Comparison of ENCODE assay signal across 16 mouse cellular contexts in the genomic region with DNA sequence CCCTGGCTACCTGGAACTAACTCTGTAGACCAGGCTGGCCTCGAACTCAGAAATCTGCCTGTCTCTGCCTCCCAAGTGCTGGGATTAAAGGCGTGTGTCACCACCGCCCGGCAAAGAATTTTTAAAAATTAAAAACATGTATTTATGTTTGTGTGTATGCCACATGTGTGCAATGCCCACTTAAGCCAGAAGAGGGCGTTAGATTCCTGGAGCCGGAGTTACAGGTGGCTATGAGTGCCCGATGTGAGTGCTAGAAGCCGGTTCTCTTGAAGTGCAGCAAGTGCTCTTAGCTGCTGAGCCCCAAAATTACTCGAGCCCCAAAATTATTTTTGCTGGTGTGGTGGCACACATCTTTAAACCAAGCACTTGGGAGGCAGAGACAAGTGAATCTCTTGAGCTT. TPM values are rescaled to one million over a fixed set of nuclear protein-coding genes. Genes with fewer than 3 reads are reported as not detected.
A peak's percentile ranks its signal among the peaks of the same experiment; 100 is the strongest.
DNase-seq lines count a peak whose midpoint lies in the region; ATAC-seq and TF ChIP-seq lines count a peak whose summit lies in the region.
"Had no signal": no experiment of that assay in that cellular context is flagged by ENCODE, and none has a peak within 500 bp of the region (broad histone marks: within the 10 kb centered on the region; RNA-seq: fewer than 3 reads in every experiment).

No protein-coding gene starts in this region.

- H3K4me3 ChIP-seq in liver, postnatal 0 days (ENCODE audit: low read depth, low read length), result no peak overlapping the region
- no peak overlapping the region for H3K4me3 ChIP-seq in liver, embryonic 11.5 days (ENCODE audit: low read depth, low read length)
- H3K4me3 ChIP-seq: erythroblast, embryonic 14.5 days; limb, embryonic 15.5 days had no signal

- H3K4me1 ChIP-seq in liver, postnatal 0 days (ENCODE audit: insufficient read depth), result no peaks in the 10 kb centered on the region
- no peaks in the 10 kb centered on the region for H3K4me1 ChIP-seq in liver, embryonic 11.5 days (replicated peaks; ENCODE audit: control insufficient read depth, insufficient read depth, low read length)
- H3K4me1 ChIP-seq: limb, embryonic 15.5 days had no signal

- 76% methylated on average over 9 of the region's 9 CpGs for WGBS in liver, postnatal 0 days (ENCODE audit: insufficient replicate concordance)
- 79% methylated on average over 9 of the region's 9 CpGs for WGBS in liver, embryonic 11.5 days

- H3K4me2 ChIP-seq in liver, postnatal 0 days (ENCODE audit: low read depth, low read length), result no peak overlapping the region
- H3K4me2 ChIP-seq in liver, embryonic 11.5 days, result no peak overlapping the region
- H3K4me2 ChIP-seq: limb, embryonic 15.5 days had no signal

- ATAC-seq in CD4-positive, CD25-positive, alpha-beta regulatory T cell, adult 4 months, result no peak
- no peak for ATAC-seq in liver, postnatal 0 days
- no peak for ATAC-seq in liver, embryonic 11.5 days (replicated peaks; ENCODE audit: low FRiP score)
- ATAC-seq: inflammation-experienced regulatory T-cells, adult 6 months had no signal

- TF ChIP-seq CTCF in liver, postnatal 0 days (IDR thresholded peaks at IDR 0.05; ENCODE audit: low read depth), result peak; percentile 45

- peaks cover 16% of the 10 kb centered on the region for H3K36me3 ChIP-seq in liver, postnatal 0 days (replicated peaks; ENCODE audit: insufficient read depth, low read length)
- peaks cover 6% of the 10 kb centered on the region for H3K36me3 ChIP-seq in liver, embryonic 11.5 days (ENCODE audit: control insufficient read depth, insufficient read depth, low read length)
- H3K36me3 ChIP-seq in splenic B cell, adult 2 months (ENCODE audit: control insufficient read depth, insufficient read depth, low read length, poor library complexity, severe bottlenecking), result peaks cover 3% of the 10 kb centered on the region; the same call in 1 of the 2 replicates

- H3K9me3 ChIP-seq in liver, postnatal 0 days (ENCODE audit: low read length), result no peaks in the 10 kb centered on the region
- H3K9me3 ChIP-seq in liver, embryonic 11.5 days (ENCODE audit: control insufficient read depth, low read length), result no peaks in the 10 kb centered on the region
- H3K9me3 ChIP-seq: limb, embryonic 15.5 days had no signal

- H3K27ac ChIP-seq in liver, postnatal 0 days (ENCODE audit: low read depth), result no peak overlapping the region
- no peak overlapping the region for H3K27ac ChIP-seq in liver, embryonic 11.5 days (ENCODE audit: low read depth, low read length)
- H3K27ac ChIP-seq: limb, embryonic 15.5 days; macrophage had no signal

- DNase-seq in CD4-positive, CD25-positive, alpha-beta regulatory T cell, adult 2 months (ENCODE audit: low read depth, low spot score), result peak; percentile 45
- no peak for DNase-seq in liver, postnatal 0 days
- no peak for DNase-seq in liver, embryonic 11.5 days (ENCODE audit: low spot score)
- peak; percentile 68 for DNase-seq in ES-CJ7 (ENCODE audit: low read depth, low spot score)
- DNase-seq in splenic B cell, adult 2 months (ENCODE audit: low read depth, low spot score), result peak; percentile 33
- no peak for DNase-seq in adrenal gland, postnatal 14 days
- no peak for DNase-seq in kidney, postnatal 36 days
- DNase-seq: cerebellum, adult 9-11 months; heart, adult 11 months had no signal

- no peak for TF ChIP-seq EP300 in liver, postnatal 0 days (IDR thresholded peaks at IDR 0.05; ENCODE audit: low read depth)

- H3K9ac ChIP-seq in liver, postnatal 0 days (replicated peaks), result no peak overlapping the region
- no peak overlapping the region for H3K9ac ChIP-seq in liver, embryonic 11.5 days (ENCODE audit: low read depth, low read length)
- H3K9ac ChIP-seq: limb, embryonic 15.5 days had no signal

- H3K27me3 ChIP-seq in liver, postnatal 0 days (ENCODE audit: insufficient read depth, low read length), result no peaks in the 10 kb centered on the region
- no peaks in the 10 kb centered on the region for H3K27me3 ChIP-seq in liver, embryonic 11.5 days (replicated peaks; ENCODE audit: control insufficient read depth, insufficient read depth, low read length)
- H3K27me3 ChIP-seq in splenic B cell, adult 2 months (ENCODE audit: control insufficient read depth, insufficient read depth, low read length, poor library complexity, severe bottlenecking), result no peaks in the 10 kb centered on the region
- H3K27me3 ChIP-seq: limb, embryonic 15.5 days had no signal

RNA-seq across cellular contexts. Expression of a gene that starts 26.0 kb away (rescaled TPM):
- 10 to 100 TPM; 31.1 to 45.6 TPM for polyA plus RNA-seq in CD4-positive, CD25-positive, alpha-beta regulatory T cell, adult 4 months (2017; shearing (Covaris generic))
- 17.2 and 18.4 TPM in 2 replicates for polyA plus RNA-seq in liver, postnatal 0 days (2015; fragmentation: Nextera tagmentation; extraction: Ambion mirVana)
- polyA plus RNA-seq in liver, embryonic 11.5 days (2014; fragmentation: Nextera tagmentation; extraction: Ambion mirVana), result 61.0 and 64.4 TPM in 2 replicates
- 35.0 and 38.0 TPM in 2 replicates for total RNA-seq in adrenal gland, postnatal 14 days (2021)

RNA-seq across cellular contexts. Expression of a gene that starts 36.2 kb away (rescaled TPM):
- under 1 TPM in 1 of 2 experiments, not detected in 1; 0.27 TPM for polyA plus RNA-seq in CD4-positive, CD25-positive, alpha-beta regulatory T cell, adult 4 months (2017; shearing (Covaris generic))
- polyA plus RNA-seq in liver, postnatal 0 days (2015; fragmentation: Nextera tagmentation; extraction: Ambion mirVana), result not detected in 2 replicates
- not detected in 2 replicates for polyA plus RNA-seq in liver, embryonic 11.5 days (2014; fragmentation: Nextera tagmentation; extraction: Ambion mirVana)
- total RNA-seq in adrenal gland, postnatal 14 days (2021), result not detected in 2 replicates
- total RNA-seq: heart, postnatal 25 days had no signal
- polyA plus RNA-seq: erythroblast, embryonic 14.5 days; inflammation-experienced regulatory T-cells, adult 6 months; large intestine, adult 2 months; limb, embryonic 15.5 days; macrophage had no signal

RNA-seq across cellular contexts. Expression of a gene that starts 57.5 kb away (rescaled TPM):
- polyA plus RNA-seq in CD4-positive, CD25-positive, alpha-beta regulatory T cell, adult 4 months (2017; shearing (Covaris generic)), result 10 to 100 TPM; 31.7 to 40.8 TPM
- 10.5 and 11.3 TPM in 2 replicates for polyA plus RNA-seq in liver, postnatal 0 days (2015; fragmentation: Nextera tagmentation; extraction: Ambion mirVana)
- polyA plus RNA-seq in liver, embryonic 11.5 days (2014; fragmentation: Nextera tagmentation; extraction: Ambion mirVana), result 39.0 and 39.4 TPM in 2 replicates
- total RNA-seq in adrenal gland, postnatal 14 days (2021), result 32.0 and 37.1 TPM in 2 replicates

Comparison
In these comparisons a context has a peak if more than half of its experiments do, and no peak if none do; other contexts are left out.
1. DNase-seq: peak in CD4-positive, CD25-positive, alpha-beta regulatory T cell, adult 2 months (single experiment), ES-CJ7 (single experiment) and splenic B cell, adult 2 months (single experiment); none in liver, postnatal 0 days (single experiment), liver, embryonic 11.5 days (single experiment), adrenal gland, postnatal 14 days (single experiment) and kidney, postnatal 36 days (0 of 2).